Mouse (Mus musculus): ENCODE measurements around the gene Gak. TPM values are rescaled to one million over a fixed set of nuclear protein-coding genes. Genes with fewer than 3 reads are reported as not detected.
A peak's percentile ranks its signal among the peaks of the same experiment; 100 is the strongest.

Gene Gak
- polyA plus RNA-seq (2014; fragmentation: Nextera tagmentation; extraction: Ambion mirVana) = 46.4 and 47.2 TPM in 2 replicates

DNA sequence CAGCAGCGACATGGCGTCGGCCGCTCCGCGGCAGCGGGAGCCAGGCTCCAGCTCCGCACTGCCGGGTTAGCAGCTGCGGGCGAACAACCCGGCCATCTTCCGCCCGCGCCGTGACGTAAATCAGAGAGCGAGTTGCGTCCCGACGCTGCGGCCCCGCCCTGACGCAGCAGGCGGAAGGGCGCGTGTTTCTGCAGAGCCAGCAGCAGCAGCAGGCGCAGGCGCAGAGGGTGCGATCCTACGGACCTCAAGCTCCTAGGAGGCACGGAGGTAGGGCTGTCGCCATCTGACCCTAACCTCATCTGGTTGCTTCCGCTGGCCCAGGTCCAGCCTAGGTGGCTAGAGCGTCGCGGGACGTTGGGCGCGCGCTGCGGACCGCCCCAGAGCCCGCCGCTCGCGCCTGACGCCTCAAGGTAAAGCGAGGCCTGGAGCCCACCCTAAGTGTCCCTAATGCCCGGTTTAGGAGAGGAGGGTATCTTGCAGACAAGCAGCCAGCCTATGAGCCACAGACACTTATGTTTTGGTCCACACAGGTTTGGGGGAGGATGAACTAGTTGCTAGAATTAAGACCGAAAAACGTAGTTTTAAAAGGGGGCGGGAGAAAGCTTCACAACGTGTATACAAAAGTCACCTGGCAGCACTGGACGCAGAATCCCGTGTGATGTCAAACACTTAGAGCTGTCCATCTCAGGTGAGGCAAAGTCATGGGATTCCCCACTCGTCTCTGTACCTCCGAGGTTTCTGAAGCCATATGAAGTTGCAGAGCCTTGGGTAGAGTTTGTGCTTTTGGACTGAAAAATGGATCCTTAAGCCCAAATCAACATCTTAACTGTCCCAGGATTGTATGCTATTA lies at the start of gene Gak, which contains the start of gene Tmem175:
Gak (minus strand) TSS at position 122 of the 850 bp plus-strand sequence.
Tmem175 (plus strand) TSS at position 137 of the 850 bp plus-strand sequence.
- peak; percentile 95 for DNase-seq (ENCODE audit: low spot score)
- WGBS = under 1% methylated on average over 58 of the region's 58 CpGs

DNA sequence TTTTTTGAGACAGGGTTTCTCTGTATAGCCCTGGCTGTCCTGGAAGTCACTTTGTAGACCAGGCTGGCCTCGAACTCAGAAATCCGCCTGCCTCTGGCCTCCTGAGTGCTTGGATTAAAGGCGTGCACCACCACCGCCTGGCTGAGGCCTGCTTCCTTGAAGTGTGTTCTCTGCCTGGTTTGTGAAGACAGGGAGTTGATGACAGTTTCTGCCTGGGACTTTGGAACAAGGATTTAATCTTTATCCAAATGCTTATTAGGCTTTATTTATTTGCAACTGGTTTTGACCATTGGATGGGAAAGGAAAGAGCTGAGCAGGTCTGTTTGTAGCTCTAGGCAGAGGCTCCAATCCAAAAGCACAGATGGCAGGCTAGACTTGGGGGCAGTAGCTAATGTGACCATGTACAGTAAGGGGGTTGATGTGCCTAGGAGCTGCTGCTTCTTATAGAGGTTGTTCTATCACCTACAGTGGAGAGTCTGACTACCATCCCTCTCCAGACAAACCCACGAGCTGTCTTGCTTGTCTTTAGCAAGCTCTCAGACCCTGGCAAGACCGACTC lies 48.8 kb upstream of the Gak start:
- Histone ChIP-seq H3K4me3 (replicated peaks; ENCODE audit: low read length) (no peak overlapping the region), H3K27me3 (ENCODE audit: control insufficient read depth, insufficient read depth, low read length) (no peaks in the 10 kb centered on the region), H3K36me3 (replicated peaks; ENCODE audit: control insufficient read depth, insufficient read depth) (no peaks in the 10 kb centered on the region), H3K9ac (no peak overlapping the region), H3K27ac (no peak overlapping the region), H3K4me2 (replicated peaks) (no peak overlapping the region), H3K9me3 (ENCODE audit: control insufficient read depth, low read length) (no peaks in the 10 kb centered on the region), H3K4me1 (replicated peaks; ENCODE audit: control insufficient read depth, insufficient read depth, low read length) (peaks cover 14% of the 10 kb centered on the region)
- no peak for ATAC-seq (ENCODE audit: low FRiP score)
- no peak for DNase-seq (ENCODE audit: low spot score)
- WGBS = 92% methylated on average over 6 of the region's 6 CpGs

More for the DNA sequence above, at the start of gene Gak, which contains the start of gene Tmem175:
- H3K4me2 ChIP-seq (replicated peaks) = peak within 1 kb of the TSS; percentile 81
- peaks cover 22% of the 10 kb centered on the region for H3K4me1 ChIP-seq (replicated peaks; ENCODE audit: control insufficient read depth, insufficient read depth, low read length)
- ATAC-seq (ENCODE audit: low FRiP score) = peak; percentile 97
- peak within 1 kb of the TSS; percentile 87 for H3K9ac ChIP-seq
- H3K27me3 ChIP-seq (ENCODE audit: control insufficient read depth, insufficient read depth, low read length) = no peaks in the 10 kb centered on the region
- 0 out of 2 replicates have a peak, but pooled peaks cover 7% of the 10 kb centered on the region for H3K36me3 ChIP-seq (replicated peaks; ENCODE audit: control insufficient read depth, insufficient read depth)
- no peaks in the 10 kb centered on the region for H3K9me3 ChIP-seq (ENCODE audit: control insufficient read depth, low read length)
- H3K4me3 ChIP-seq (replicated peaks; ENCODE audit: low read length) = peak within 1 kb of the TSS; percentile 68
- peak within 1 kb of the TSS; percentile 78 for H3K27ac ChIP-seq

DNA sequence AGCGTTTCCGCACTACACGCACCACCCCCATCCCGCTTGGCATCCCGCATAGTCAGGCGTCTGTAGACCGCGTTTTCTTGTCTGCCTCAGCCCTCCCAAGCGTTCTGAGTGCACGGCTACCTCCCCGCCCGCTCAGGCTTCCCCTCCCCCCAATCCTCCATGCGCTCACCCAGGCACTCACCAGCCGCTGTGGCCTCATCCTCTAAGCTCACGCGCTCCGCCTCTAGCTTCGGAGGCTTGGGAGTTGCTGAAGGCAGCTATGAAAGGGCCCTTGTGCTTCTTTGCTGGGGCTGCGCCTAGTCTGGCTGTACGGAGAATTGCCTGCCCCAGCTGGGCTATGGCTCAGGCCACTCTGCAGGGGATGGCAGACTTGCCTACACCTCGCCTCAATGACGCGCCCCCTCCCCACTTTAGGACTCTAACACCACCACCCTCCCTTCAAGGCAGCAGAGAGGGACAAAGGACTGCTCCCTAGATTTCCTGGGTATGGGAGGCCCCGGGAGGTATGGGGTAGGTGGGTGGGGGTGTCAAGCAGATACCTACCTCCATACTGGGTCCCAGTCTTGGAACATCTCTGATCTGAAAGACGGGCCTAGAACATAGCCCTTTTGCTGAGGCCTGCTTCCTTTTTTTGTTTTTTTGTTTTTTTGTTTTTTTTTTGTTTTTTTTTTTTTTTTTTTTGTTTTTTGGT lies 48.2 kb upstream of the Gak start:
- Histone ChIP-seq H3K4me1 (replicated peaks; ENCODE audit: control insufficient read depth, insufficient read depth, low read length) (peaks cover 14% of the 10 kb centered on the region), H3K4me3 (replicated peaks; ENCODE audit: low read length) (peak overlapping the region; percentile 32), H3K27ac (peak overlapping the region; percentile 92), H3K9me3 (ENCODE audit: control insufficient read depth, low read length) (no peaks in the 10 kb centered on the region), H3K27me3 (ENCODE audit: control insufficient read depth, insufficient read depth, low read length) (no peaks in the 10 kb centered on the region), H3K9ac (peak overlapping the region; percentile 69), H3K4me2 (replicated peaks) (peak overlapping the region; percentile 64), H3K36me3 (replicated peaks; ENCODE audit: control insufficient read depth, insufficient read depth) (no peaks in the 10 kb centered on the region)
- ATAC-seq (ENCODE audit: low FRiP score) (peak; percentile 89), DNase-seq (ENCODE audit: low spot score) (peak; percentile 77)
- WGBS = 4% methylated on average over 25 of the region's 25 CpGs

DNA sequence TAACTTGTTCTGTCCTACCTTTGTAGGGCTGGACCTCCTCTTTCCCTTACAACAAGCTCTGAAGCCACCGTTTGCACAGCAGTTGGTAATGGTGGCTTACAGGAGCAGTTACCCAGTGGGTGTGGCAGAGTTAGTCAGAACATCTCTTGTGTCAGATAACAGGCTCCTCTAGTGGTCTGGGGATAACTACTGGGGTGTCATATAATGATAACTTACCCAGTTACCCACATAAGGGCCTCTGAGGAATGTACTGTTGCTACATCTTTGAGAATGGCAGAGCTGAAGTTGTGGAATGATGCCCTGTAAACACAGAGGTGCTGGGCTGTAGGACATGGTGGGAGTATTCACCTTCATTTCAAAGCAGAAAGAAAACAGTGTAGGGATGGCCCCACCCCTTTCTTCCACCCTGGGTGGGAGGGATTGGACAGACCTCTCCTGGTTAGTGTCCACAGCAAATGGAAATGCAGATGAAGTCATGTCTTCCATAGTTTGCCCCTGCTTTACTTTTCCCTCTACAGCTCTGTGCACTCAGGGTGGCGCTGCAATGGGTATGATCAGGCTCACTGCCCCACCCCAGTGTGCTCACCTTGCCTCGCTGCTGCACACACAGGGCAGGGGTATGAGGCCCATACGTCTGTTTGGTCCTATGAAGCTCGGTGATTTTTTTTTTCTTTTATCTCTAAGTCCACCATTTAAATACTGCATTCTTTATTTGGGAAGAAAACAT lies 47.4 kb upstream of the Gak start:
- peak; percentile 47 for DNase-seq (ENCODE audit: low spot score)
- Histone ChIP-seq H3K4me2 (replicated peaks) (peak overlapping the region; percentile 64), H3K9me3 (ENCODE audit: control insufficient read depth, low read length) (no peaks in the 10 kb centered on the region), H3K36me3 (replicated peaks; ENCODE audit: control insufficient read depth, insufficient read depth) (no peaks in the 10 kb centered on the region), H3K4me1 (replicated peaks; ENCODE audit: control insufficient read depth, insufficient read depth, low read length) (peaks cover 14% of the 10 kb centered on the region), H3K27me3 (ENCODE audit: control insufficient read depth, insufficient read depth, low read length) (no peaks in the 10 kb centered on the region), H3K4me3 (replicated peaks; ENCODE audit: low read length) (peak overlapping the region; percentile 32), H3K27ac (peak overlapping the region; percentile 92), H3K9ac (peak overlapping the region; percentile 69)
- WGBS = 16% methylated on average over 5 of the region's 5 CpGs
- ATAC-seq (ENCODE audit: low FRiP score) = peak; percentile 63

DNA sequence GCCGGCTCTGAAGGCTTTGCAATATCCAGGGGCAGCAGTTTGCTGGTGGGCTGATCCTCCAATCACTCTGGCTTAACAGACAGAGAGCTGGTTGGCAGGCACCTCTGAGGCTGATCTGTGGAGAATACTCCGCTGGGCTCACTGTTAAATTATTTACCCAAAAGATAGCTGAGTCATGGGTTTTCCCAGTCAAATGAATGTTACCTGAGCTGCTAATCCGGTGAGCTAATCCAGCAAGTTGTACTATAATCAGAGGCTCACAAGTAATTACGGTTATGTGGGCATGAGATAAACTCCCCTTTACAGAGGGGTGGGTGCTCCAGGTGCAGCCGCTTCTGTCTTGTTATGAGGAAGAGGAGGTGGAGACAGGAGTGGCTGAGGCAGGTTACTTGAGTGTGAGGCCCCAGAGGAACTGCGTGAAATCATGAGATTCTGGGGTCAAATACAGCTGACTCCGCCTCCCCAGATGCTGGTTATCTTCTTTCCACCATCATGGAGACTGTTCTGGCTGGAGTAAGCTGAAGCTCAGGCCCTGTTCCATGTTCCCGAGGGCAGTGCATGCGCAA lies 45.8 kb upstream of the Gak start, which contains the start of gene Slc26a1:
Slc26a1 (minus strand) TSS at position 319 of the 566 bp plus-strand sequence.
- DNase-seq (ENCODE audit: low spot score) (no peak), ATAC-seq (ENCODE audit: low FRiP score) (no peak)
- no peaks in the 10 kb centered on the region for H3K9me3 ChIP-seq (ENCODE audit: control insufficient read depth, low read length)
- H3K36me3 ChIP-seq (replicated peaks; ENCODE audit: control insufficient read depth, insufficient read depth) = 0 out of 2 replicates have a peak, but pooled peaks cover 7% of the 10 kb centered on the region
- no peak within 1 kb of the TSS for H3K9ac ChIP-seq
- no peak within 1 kb of the TSS for H3K4me3 ChIP-seq (replicated peaks; ENCODE audit: low read length)
- no peaks in the 10 kb centered on the region for H3K27me3 ChIP-seq (ENCODE audit: control insufficient read depth, insufficient read depth, low read length)
- H3K27ac ChIP-seq = no peak within 1 kb of the TSS
- no peak within 1 kb of the TSS for H3K4me2 ChIP-seq (replicated peaks)
- 85% methylated on average over 9 of the region's 9 CpGs for WGBS
- peaks cover 14% of the 10 kb centered on the region for H3K4me1 ChIP-seq (replicated peaks; ENCODE audit: control insufficient read depth, insufficient read depth, low read length)

DNA sequence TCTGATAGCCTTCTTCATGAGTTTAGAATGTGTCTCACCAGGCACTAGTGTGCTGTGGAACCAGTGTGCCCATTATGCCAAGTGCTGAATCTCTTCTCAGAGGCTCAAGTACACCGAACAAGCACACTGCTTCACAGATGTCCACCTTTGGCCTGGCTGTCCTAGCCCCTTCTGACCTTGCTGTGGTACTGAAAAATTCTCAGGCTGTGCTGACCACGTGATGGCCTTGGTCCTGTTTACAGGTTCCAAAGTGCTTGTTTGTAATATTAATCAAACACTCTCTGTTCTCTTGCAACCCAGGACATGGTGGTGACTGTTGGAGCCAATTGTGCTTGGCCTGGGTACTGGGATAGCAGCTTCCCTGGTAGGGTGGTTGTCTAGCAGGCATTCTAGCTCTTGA lies 45.1 kb upstream of the Gak start:
- no peak overlapping the region for H3K9ac ChIP-seq
- no peak overlapping the region for H3K4me2 ChIP-seq (replicated peaks)
- WGBS = 84% methylated on average over 2 of the region's 2 CpGs
- H3K4me1 ChIP-seq (replicated peaks; ENCODE audit: control insufficient read depth, insufficient read depth, low read length) = peaks cover 21% of the 10 kb centered on the region
- H3K4me3 ChIP-seq (replicated peaks; ENCODE audit: low read length) = no peak overlapping the region
- ATAC-seq (ENCODE audit: low FRiP score) (no peak), DNase-seq (ENCODE audit: low spot score) (no peak)
- no peaks in the 10 kb centered on the region for H3K27me3 ChIP-seq (ENCODE audit: control insufficient read depth, insufficient read depth, low read length)
- H3K36me3 ChIP-seq (replicated peaks; ENCODE audit: control insufficient read depth, insufficient read depth) = 0 out of 2 replicates have a peak, but pooled peaks cover 7% of the 10 kb centered on the region
- no peak overlapping the region for H3K27ac ChIP-seq
- no peaks in the 10 kb centered on the region for H3K9me3 ChIP-seq (ENCODE audit: control insufficient read depth, low read length)

DNA sequence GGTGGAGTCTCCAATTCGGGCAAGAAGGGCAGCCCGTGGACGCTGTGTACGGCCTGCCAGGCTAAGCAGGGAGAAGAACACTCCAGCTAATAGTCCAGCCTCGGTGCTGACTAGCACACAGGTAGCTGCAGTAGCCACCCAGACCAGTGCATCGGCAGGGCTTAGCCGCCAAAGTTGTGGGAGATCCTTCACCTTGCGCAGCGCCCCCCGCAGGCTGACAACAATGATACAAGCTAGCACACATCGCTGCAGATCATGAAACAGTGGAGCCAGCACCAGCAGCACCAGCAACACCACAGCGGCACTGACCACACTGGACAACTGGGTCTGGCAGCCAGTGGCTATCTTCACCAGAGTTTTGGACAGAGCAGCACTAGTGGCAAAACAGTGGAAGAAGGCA lies 42.2 kb upstream of the Gak start:
- DNase-seq (ENCODE audit: low spot score) (no peak), ATAC-seq (ENCODE audit: low FRiP score) (no peak)
- H3K4me2 ChIP-seq (replicated peaks) = no peak overlapping the region
- no peak overlapping the region for H3K27ac ChIP-seq
- H3K27me3 ChIP-seq (ENCODE audit: control insufficient read depth, insufficient read depth, low read length) = no peaks in the 10 kb centered on the region
- H3K9me3 ChIP-seq (ENCODE audit: control insufficient read depth, low read length) = no peaks in the 10 kb centered on the region
- no peak overlapping the region for H3K4me3 ChIP-seq (replicated peaks; ENCODE audit: low read length)
- peaks cover 12% of the 10 kb centered on the region for H3K4me1 ChIP-seq (replicated peaks; ENCODE audit: control insufficient read depth, insufficient read depth, low read length)
- H3K36me3 ChIP-seq (replicated peaks; ENCODE audit: control insufficient read depth, insufficient read depth) = 0 out of 2 replicates have a peak, but pooled peaks cover 7% of the 10 kb centered on the region
- 94% methylated on average over 12 of the region's 12 CpGs for WGBS
- no peak overlapping the region for H3K9ac ChIP-seq

DNA sequence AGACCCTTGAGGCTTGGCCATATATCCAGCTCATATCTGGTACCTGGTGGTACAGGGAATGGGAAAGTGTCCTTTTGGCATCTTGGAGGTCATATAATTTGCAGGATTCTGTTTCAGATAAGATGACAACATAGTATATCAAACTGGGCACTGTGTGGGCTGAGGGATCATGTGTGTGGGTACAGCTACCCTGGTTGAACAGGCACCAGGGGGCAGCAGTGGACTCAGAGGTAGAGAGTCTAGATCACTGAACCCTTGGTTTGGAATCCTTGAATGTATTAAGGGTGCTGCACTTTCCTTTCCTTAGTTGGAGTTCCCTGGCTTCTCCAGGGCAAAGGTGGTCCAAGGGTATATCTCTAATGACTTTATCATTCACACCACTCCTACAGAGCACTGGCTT lies 41.2 kb upstream of the Gak start:
- 0 out of 2 replicates have a peak, but pooled peaks cover 10% of the 10 kb centered on the region for H3K4me1 ChIP-seq (replicated peaks; ENCODE audit: control insufficient read depth, insufficient read depth, low read length)
- DNase-seq (ENCODE audit: low spot score) = peak; percentile 45
- H3K4me2 ChIP-seq (replicated peaks) = no peak overlapping the region
- H3K9me3 ChIP-seq (ENCODE audit: control insufficient read depth, low read length) = no peaks in the 10 kb centered on the region
- H3K27me3 ChIP-seq (ENCODE audit: control insufficient read depth, insufficient read depth, low read length) = no peaks in the 10 kb centered on the region
- H3K9ac ChIP-seq = no peak overlapping the region
- H3K36me3 ChIP-seq (replicated peaks; ENCODE audit: control insufficient read depth, insufficient read depth) = 0 out of 2 replicates have a peak, but pooled peaks cover 7% of the 10 kb centered on the region
- H3K27ac ChIP-seq = no peak overlapping the region
- ATAC-seq (ENCODE audit: low FRiP score) = no peak
- no peak overlapping the region for H3K4me3 ChIP-seq (replicated peaks; ENCODE audit: low read length)
